Mouse (Mus musculus): Measurements from ENCODE around the gene Nlgn3. TPM values are rescaled to one million over a fixed set of nuclear protein-coding genes. Genes with fewer than 3 reads are reported as not detected.
"Not testable (repeated sequence)": the region's sequence is repeated elsewhere in the genome, so short reads cannot be mapped to it uniquely, and the experiment has no call there.

Nlgn3 gene
- polyA plus RNA-seq, 1 experiment from 2014 or later = 2.4 TPM

DNA sequence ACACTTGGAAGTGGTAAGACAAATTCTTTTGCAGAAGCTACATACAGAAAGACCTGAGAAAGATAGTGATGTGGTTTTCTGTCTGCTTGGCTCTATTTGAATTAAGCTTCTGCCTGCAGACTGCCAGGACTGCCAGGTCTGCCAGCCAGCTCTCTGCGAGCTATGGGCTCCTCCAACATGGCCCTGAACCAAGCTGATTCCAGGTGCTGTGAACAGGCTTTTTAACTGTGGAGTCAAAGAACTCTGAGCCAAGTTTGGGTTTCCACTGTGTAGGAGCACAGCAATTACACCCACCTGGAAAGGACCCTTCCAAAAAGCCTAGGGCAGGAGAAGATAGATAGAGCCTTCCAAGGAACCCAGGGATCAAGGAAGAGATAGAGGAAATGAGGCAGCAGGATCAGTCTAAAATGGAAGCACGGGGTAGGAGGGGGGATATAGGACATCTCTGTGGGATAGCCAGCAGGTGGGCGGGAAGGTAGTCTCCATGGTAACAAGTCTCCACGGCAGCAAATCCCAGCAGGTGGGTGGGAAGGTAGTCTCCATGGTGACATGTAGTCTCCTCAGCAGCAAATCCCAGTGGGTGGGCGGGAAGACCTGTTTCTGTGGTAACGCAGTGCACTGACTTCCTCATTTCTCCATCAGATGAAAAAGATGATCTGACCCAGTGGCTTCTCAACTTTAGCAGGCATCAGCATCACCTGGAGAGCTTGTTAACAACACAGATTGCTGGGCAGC is 14.8 kb downstream of the Nlgn3 start:
- Histone ChIP-seq H3K4me3 (no peak overlapping the region), H3K36me3 (no peaks in the 10 kb centered on the region), H3K27me3 (ENCODE audit: insufficient read depth, poor library complexity, severe bottlenecking) (peaks cover 25% of the 10 kb centered on the region), H3K27ac (no peak overlapping the region), H3K9me3 (no peaks in the 10 kb centered on the region), H3K4me1 (no peaks in the 10 kb centered on the region)
- 48% methylated on average over 6 of the region's 6 CpGs for WGBS
- no peak for DNase-seq (ENCODE audit: low spot score)

DNA sequence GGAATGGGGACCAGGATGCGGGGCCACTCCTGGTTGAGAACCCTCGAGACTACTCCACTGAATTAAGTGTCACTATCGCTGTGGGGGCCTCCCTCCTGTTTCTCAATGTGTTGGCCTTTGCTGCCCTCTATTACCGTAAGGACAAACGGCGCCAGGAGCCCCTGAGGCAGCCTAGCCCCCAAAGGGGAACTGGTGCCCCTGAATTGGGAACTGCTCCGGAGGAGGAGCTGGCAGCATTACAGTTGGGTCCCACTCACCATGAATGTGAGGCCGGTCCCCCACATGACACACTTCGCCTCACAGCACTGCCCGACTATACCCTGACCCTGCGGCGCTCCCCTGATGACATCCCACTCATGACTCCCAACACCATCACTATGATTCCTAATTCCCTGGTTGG is 20.8 kb downstream of the Nlgn3 start:
- H3K27me3 ChIP-seq (ENCODE audit: insufficient read depth, poor library complexity, severe bottlenecking) = peaks cover 4% of the 10 kb centered on the region; the same call in 1 of the 2 replicates
- WGBS = 87% methylated on average over 12 of the region's 12 CpGs
- no peaks in the 10 kb centered on the region for H3K4me1 ChIP-seq
- no peak for DNase-seq (ENCODE audit: low spot score)
- H3K36me3 ChIP-seq = no peaks in the 10 kb centered on the region
- H3K4me3 ChIP-seq = no peak overlapping the region
- H3K9me3 ChIP-seq = no peaks in the 10 kb centered on the region
- no peak overlapping the region for H3K27ac ChIP-seq

DNA sequence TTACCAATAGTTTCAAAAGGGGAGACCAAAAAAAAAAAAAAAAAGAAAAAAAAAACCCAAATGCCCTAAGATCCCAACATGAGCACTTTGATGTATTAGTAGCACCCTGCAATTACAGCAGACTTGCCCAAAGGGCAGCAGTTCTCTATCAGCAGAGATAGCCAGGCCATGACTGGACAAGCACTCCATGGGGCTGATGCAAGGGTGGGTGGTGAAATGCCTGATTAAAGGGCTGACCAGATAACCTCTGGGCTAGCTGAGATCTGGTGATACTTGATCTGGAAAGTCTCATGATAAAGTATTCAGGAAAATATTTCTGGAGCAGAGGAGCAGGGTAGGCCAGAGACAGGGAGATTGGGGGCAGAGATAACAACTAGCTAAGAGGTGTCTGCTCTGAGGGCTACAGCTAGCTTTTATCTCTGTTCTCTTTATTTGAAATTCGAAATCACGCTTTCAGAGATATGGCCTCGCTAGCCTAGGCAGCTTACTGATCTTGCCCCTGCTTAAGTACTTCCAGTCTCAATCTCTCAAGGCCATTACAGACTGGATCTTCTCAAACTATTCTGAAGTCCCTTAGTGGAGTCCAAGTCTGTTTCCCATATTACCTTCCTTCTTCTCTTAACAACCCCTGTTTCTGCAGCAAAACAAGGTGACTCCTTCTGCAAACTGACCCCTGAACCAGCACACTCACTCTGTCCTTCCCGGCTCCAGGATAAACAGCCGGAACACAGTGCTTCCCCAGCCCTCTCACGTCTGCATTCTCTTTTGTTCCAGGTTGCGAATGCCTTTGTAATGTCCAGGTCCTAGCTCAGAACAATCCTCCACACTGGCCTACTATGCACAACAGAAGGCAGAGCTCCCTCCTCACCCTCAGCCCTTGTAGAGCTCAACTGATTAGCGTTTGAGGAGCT is 27.3 kb downstream of the Nlgn3 start:
- no peak overlapping the region for H3K27ac ChIP-seq
- H3K4me3 ChIP-seq = no peak overlapping the region
- peaks cover 3% of the 10 kb centered on the region; the same call in 1 of the 2 replicates for H3K4me1 ChIP-seq
- WGBS = 37% methylated on average over 8 of the region's 8 CpGs
- no peak for DNase-seq (ENCODE audit: low spot score)
- no peaks in the 10 kb centered on the region for H3K27me3 ChIP-seq (ENCODE audit: insufficient read depth, poor library complexity, severe bottlenecking)
- H3K36me3 ChIP-seq = no peaks in the 10 kb centered on the region
- no peaks in the 10 kb centered on the region for H3K9me3 ChIP-seq

DNA sequence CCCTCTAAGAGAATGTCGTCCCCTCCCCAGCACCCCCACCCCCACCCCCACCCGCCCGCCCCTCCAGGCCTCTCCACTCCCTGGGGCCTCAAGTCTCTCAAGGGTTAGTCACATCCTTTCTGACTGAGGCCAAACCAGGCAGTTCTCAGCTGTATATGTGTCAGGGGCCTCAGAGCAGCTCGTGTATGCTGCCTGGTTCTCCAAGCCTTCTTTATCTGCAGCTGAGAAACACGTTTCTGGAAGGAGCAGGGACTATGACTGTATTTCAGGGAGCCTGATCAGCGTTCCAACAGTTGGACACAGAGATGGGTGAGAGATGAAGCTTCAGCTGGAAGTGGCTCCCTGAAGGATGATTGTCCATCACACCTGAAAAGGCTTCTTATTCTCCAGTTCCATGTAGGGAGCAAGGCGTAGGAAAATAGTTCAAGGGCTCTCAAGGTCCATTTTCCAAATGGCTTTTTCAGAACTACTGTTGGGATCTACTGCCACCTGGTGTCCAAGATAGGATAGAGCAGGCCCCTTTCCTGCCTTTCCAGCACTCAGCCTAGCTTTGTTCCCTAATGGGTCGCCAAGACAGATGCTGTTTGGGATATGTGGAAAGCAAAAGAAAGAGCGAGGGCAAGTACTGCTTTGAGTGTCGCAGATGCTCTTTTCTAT is 30.5 kb downstream of the Nlgn3 start:
- Histone ChIP-seq H3K27me3 (ENCODE audit: insufficient read depth, poor library complexity, severe bottlenecking) (peaks cover 7% of the 10 kb centered on the region; the same call in 1 of the 2 replicates), H3K27ac (peak overlapping the region; percentile 63), H3K9me3 (no peaks in the 10 kb centered on the region), H3K4me1 (peaks cover 8% of the 10 kb centered on the region; the same call in 1 of the 2 replicates), H3K36me3 (no peaks in the 10 kb centered on the region), H3K4me3 (no peak overlapping the region)
- DNase-seq (ENCODE audit: low spot score) = no peak
- 18% methylated on average over 9 of the region's 10 CpGs for whole genome bisulfite sequencing

DNA sequence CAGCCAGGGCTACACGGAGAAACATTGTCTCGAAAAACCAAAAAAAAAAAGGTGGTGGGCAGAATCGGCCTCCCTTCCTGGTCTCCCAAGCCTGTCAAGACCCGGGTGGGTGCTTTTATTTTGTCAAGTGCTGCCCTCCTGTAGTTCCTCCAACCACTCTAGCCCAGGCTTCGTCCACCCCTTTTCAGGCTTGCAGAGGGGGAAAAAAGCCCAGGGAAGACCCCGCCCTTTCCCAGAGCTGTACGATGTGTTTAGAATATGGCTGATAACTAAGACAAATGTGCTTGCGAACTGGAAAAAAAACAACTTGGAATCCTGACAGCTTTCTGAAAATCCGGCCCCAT is 33.0 kb downstream of the Nlgn3 start:
- WGBS = 42% methylated on average over 9 of the region's 9 CpGs
- DNase-seq (ENCODE audit: low spot score) = peak; percentile 75
- Histone ChIP-seq H3K27ac (peak overlapping the region; percentile 91), H3K27me3 (ENCODE audit: insufficient read depth, poor library complexity, severe bottlenecking) (peaks cover 7% of the 10 kb centered on the region; the same call in 1 of the 2 replicates), H3K9me3 (no peaks in the 10 kb centered on the region), H3K4me1 (0 out of 2 replicates have a peak, but pooled peaks cover 4% of the 10 kb centered on the region), H3K4me3 (peak overlapping the region; percentile 49), H3K36me3 (no peaks in the 10 kb centered on the region)

DNA sequence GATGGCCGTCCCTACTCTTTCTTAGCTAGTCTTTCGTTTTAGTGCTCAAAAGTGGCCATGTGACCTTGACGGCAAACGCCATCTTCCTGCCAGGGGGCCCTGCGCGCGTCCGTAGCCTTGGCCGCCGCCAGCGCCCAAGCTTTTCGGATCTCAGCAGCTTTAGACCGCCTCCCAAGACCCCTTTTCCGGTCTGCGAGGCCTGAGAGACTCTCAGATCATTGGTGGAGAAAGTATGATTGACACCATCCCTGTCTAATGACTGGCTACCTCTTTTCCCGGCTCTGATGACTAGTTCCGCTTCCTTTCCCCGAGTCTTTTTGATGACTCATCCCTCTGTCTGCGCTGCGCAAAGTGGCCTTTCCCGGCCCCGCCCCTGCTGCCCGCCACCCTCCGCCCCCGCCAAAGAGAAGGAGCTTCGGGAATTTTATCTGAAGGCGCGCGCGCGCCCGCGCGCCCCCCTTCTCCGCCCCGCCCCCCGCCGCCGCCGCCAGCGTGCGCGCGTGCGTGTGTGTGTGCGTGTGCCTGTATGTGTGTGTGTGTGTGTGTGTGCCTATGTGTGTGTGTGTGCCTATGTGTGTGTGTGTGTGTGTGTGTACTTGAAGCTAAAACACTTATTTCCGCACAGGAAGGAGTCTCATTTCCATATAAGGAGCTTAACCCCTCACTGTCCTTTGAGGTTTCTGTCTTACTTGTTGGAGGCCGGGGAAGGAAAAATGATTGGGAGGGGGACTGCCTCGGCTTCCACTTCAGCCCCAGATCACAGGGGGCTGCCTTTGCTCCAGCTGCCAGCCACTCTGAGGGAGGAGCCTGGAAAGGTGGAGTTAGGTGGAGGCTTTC is 33.6 kb downstream of the Nlgn3 start:
- 17% methylated on average over 48 of the region's 49 CpGs for WGBS
- peak overlapping the region; percentile 49 for H3K4me3 ChIP-seq
- H3K9me3 ChIP-seq = no peaks in the 10 kb centered on the region
- DNase-seq (ENCODE audit: low spot score) = peak; percentile 93
- 0 out of 2 replicates have a peak, but pooled peaks cover 4% of the 10 kb centered on the region for H3K4me1 ChIP-seq
- H3K27ac ChIP-seq = peak overlapping the region; percentile 91
- peaks cover 7% of the 10 kb centered on the region; the same call in 1 of the 2 replicates for H3K27me3 ChIP-seq (ENCODE audit: insufficient read depth, poor library complexity, severe bottlenecking)
- no peaks in the 10 kb centered on the region for H3K36me3 ChIP-seq

DNA sequence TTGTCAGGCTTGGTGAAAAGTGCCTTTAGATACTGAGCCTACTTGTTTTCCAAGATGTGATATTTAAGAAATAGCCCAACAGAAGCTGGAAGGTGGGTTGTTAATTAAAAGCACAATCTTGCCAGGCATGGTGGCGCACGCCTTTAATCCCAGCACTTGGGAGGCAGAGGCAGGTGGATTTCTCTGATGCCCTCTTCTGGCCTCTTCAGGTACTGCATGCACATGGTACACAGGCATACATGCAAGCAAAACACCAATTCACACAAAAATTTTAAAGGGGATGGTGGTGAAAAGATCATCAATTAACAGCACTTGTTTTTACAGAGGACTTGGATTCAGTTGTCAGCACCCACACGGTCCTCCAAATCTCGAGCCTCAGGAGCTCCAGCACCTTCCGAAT is 35.6 kb downstream of the Nlgn3 start:
- no peak overlapping the region for H3K4me3 ChIP-seq
- WGBS = 81% methylated on average over 5 of the region's 5 CpGs
- H3K27ac ChIP-seq = no peak overlapping the region
- DNase-seq (ENCODE audit: low spot score) = no peak
- no peaks in the 10 kb centered on the region for H3K9me3 ChIP-seq
- 0 out of 2 replicates have a peak, but pooled peaks cover 4% of the 10 kb centered on the region for H3K4me1 ChIP-seq
- no peaks in the 10 kb centered on the region for H3K36me3 ChIP-seq
- peaks cover 7% of the 10 kb centered on the region; the same call in 1 of the 2 replicates for H3K27me3 ChIP-seq (ENCODE audit: insufficient read depth, poor library complexity, severe bottlenecking)

DNA sequence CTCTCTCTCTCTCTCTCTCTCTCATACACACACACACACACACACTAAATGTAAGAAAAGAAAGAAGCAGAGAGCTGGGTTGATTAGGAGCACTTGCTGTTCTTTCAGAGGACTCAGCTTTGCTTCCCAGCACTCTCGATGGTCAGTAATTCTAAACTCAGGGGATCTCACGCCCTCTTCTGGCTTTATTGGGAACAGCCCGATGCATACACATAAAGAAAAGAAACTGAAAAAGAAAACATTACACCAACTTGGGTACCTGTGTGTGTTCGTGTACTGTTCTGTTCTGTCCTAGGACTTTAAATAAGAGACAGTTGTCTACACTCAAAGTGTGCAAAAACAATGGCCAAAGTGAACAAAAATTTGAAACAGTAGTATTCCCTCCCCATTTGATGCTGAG is 39.7 kb downstream of the Nlgn3 start:
- Histone ChIP-seq H3K27me3 (ENCODE audit: insufficient read depth, poor library complexity, severe bottlenecking) (no peaks in the 10 kb centered on the region), H3K4me1 (no peaks in the 10 kb centered on the region), H3K36me3 (no peaks in the 10 kb centered on the region), H3K27ac (no peak overlapping the region), H3K4me3 (no peak overlapping the region), H3K9me3 (no peaks in the 10 kb centered on the region)
- 46% methylated on average over 4 of the region's 4 CpGs for WGBS
- no peak for DNase-seq (ENCODE audit: low spot score)

DNA sequence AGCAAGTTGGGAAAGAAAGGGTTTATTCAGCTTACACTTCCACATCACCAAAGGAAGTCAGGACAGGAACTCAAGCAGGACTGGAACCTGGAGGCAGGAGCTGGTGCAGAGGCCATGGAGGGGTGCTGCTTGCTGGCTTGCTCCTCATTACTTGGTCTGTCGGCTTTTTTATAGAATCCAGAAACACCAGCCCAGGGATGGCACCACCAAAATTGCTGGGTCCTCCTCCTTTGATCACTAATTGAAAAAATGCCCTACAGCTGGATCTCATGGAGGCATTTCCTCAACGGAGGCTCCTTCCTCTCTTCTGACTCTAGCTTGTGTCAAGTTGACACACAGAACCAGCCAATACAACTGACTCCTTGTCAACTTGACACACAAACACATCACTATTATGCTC is 43.9 kb downstream of the Nlgn3 start:
- H3K4me1 ChIP-seq; H3K27ac ChIP-seq; H3K9me3 ChIP-seq; H3K4me3 ChIP-seq; DNase-seq (ENCODE audit: low spot score); H3K27me3 ChIP-seq (ENCODE audit: insufficient read depth, poor library complexity, severe bottlenecking); H3K36me3 ChIP-seq: not testable (repeated sequence)
- WGBS = 65% methylated on average over 2 of the region's 2 CpGs

DNA sequence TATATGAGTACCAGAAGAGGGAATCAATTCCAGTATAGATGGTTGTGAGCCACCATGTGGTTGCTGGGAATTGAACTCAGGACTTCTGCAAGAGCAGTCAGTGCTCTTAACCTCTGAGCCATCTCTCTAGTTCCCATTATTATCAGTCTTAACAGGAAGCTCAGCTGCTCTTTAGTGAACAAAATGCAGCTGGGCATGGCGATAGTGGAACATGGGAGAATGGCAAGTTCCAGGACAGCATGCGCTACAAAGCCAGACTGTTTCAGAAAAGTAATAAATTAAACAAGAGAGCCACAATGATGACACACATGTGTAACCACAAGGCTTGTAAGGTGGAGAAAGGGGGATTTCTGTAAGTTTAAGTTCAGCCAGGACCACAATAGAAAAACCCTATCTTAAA is 46.5 kb downstream of the Nlgn3 start:
- H3K4me3 ChIP-seq = no peak overlapping the region

DNA sequence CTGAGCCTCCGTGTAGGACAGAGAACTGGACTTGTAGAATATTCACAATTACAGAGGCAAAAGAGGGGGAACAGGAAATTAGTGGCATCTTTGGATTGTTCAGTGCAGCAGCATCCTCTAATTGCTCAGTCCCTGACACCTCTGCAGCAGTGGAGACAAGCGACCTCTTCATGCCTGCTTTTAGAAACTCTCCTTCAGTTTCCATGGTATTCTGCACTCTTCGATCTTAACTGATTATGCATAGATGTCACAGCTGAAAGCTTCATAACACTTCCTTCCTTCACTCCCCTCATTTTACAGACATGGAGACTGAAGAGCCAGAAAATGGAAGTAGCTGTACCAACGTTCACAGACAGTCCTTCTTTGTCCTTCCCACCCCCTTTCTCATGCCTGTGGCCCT is 47.5 kb downstream of the Nlgn3 start:
- Histone ChIP-seq H3K4me1 (no peaks in the 10 kb centered on the region), H3K9me3 (no peaks in the 10 kb centered on the region), H3K27ac (no peak overlapping the region), H3K27me3 (ENCODE audit: insufficient read depth, poor library complexity, severe bottlenecking) (no peaks in the 10 kb centered on the region), H3K4me3 (no peak overlapping the region), H3K36me3 (no peaks in the 10 kb centered on the region)
- WGBS = 62% methylated on average over 4 of the region's 4 CpGs
- no peak for DNase-seq (ENCODE audit: low spot score)

More for the DNA sequence above, 46.5 kb downstream of the Nlgn3 start:
- no peak for DNase-seq (ENCODE audit: low spot score)
- H3K36me3 ChIP-seq = no peaks in the 10 kb centered on the region
- H3K27ac ChIP-seq = no peak overlapping the region
- H3K27me3 ChIP-seq (ENCODE audit: insufficient read depth, poor library complexity, severe bottlenecking) = no peaks in the 10 kb centered on the region
- 90% methylated on average over 2 of the region's 2 CpGs for WGBS
- H3K9me3 ChIP-seq = no peaks in the 10 kb centered on the region
- no peaks in the 10 kb centered on the region for H3K4me1 ChIP-seq

DNA sequence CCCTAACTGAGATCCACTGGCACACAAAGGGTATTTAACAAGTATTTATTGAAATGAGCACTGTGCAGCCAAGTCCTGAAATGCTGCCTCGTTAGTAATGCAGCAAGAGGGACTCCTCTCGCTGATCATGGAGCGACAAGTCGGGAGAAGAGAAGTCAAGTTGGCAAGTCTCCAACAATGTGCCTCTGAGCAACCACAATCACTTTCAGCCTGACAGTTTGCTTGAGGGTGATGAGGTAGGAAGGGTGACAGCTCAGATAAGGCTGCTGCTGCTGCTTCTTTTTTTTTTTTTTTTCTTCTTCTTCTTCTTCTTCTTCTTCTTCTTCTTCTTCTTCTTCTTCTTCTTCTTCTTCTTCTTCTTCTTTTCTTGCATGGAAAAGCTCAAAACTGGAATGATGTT is 52.2 kb downstream of the Nlgn3 start:
- H3K9me3 ChIP-seq = no peaks in the 10 kb centered on the region
- WGBS = 34% methylated on average over 4 of the region's 4 CpGs
- H3K4me1 ChIP-seq = no peaks in the 10 kb centered on the region
- H3K4me3 ChIP-seq = no peak overlapping the region
- H3K27me3 ChIP-seq (ENCODE audit: insufficient read depth, poor library complexity, severe bottlenecking) = no peaks in the 10 kb centered on the region; the same call in 1 of the 2 replicates
- no peak for DNase-seq (ENCODE audit: low spot score)
- no peak overlapping the region for H3K27ac ChIP-seq
- no peaks in the 10 kb centered on the region for H3K36me3 ChIP-seq

All from heart, embryonic 10.5 days (tissue).